Mouse (Mus musculus): ENCODE measurements around the gene Gm17079. TPM values are rescaled to one million over a fixed set of nuclear protein-coding genes. Genes with fewer than 3 reads are reported as not detected.

The Gm17079 gene
- polyA plus RNA-seq, 1 experiment from 2014 or later = not detected

GRCm38 (mm10) chr14:51677269-51677668 is 18.0 kb downstream of the Gm17079 start:
- ATAC-seq = no peak
- Histone ChIP-seq H3K4me2 (replicated peaks; ENCODE audit: low read depth, low read length) (no peak overlapping the region), H3K27me3 (replicated peaks; ENCODE audit: insufficient read depth, low read length) (no peaks in the 10 kb centered on the region), H3K9me3 (ENCODE audit: low read length) (no peaks in the 10 kb centered on the region), H3K4me3 (ENCODE audit: low read depth, low read length) (no peak overlapping the region), H3K4me1 (ENCODE audit: insufficient read depth, low read depth, low read length) (no peaks in the 10 kb centered on the region), H3K36me3 (ENCODE audit: insufficient read depth, low read length) (no peaks in the 10 kb centered on the region), H3K9ac (replicated peaks; ENCODE audit: low read depth) (no peak overlapping the region), H3K27ac (ENCODE audit: low read length) (no peak overlapping the region)
- DNase-seq (ENCODE audit: low spot score) = no peak
- TF ChIP-seq EP300 (IDR thresholded peaks at IDR 0.05) (no peak), CTCF (IDR thresholded peaks at IDR 0.05) (no peak)
- WGBS = 89% methylated on average over 5 of the region's 5 CpGs

Other genes with a start within 250 kb of the Gm17079 start
- not detected in 2 replicates for gene Vmn2r89, start 243.6 kb downstream of the Gm17079 start, polyA plus RNA-seq (2015; fragmentation: Nextera tagmentation; extraction: Ambion mirVana)
- not detected in 2 replicates for gene Gm5622, start 142.7 kb downstream of the Gm17079 start, polyA plus RNA-seq (2015; fragmentation: Nextera tagmentation; extraction: Ambion mirVana)
- not detected in 2 replicates for gene Gm17175, start 121.4 kb downstream of the Gm17079 start, polyA plus RNA-seq (2015; fragmentation: Nextera tagmentation; extraction: Ambion mirVana)
- not detected in 2 replicates for gene Gm17174, start 103.3 kb downstream of the Gm17079 start, polyA plus RNA-seq (2015; fragmentation: Nextera tagmentation; extraction: Ambion mirVana)
- not detected in 2 replicates for gene Gm17078, start 84.2 kb downstream of the Gm17079 start, polyA plus RNA-seq (2015; fragmentation: Nextera tagmentation; extraction: Ambion mirVana)
- gene Gm4181, start 59.8 kb downstream of the Gm17079 start, polyA plus RNA-seq (2015; fragmentation: Nextera tagmentation; extraction: Ambion mirVana) = not detected in 2 replicates
- not detected in 2 replicates for gene Gm5800, start 21.7 kb upstream of the Gm17079 start, polyA plus RNA-seq (2015; fragmentation: Nextera tagmentation; extraction: Ambion mirVana)
- not detected in 2 replicates for gene Ang4, start 78.1 kb upstream of the Gm17079 start, polyA plus RNA-seq (2015; fragmentation: Nextera tagmentation; extraction: Ambion mirVana)
- not detected in 2 replicates for gene AY358078, start 104.6 kb upstream of the Gm17079 start, polyA plus RNA-seq (2015; fragmentation: Nextera tagmentation; extraction: Ambion mirVana)
- 0.80 and 1.6 TPM in 2 replicates for gene Ear6, start 158.2 kb upstream of the Gm17079 start, polyA plus RNA-seq (2015; fragmentation: Nextera tagmentation; extraction: Ambion mirVana)
- 25.3 and 33.9 TPM in 2 replicates for gene Mettl17, start 189.4 kb upstream of the Gm17079 start, polyA plus RNA-seq (2015; fragmentation: Nextera tagmentation; extraction: Ambion mirVana)
- gene Slc39a2, start 197.4 kb upstream of the Gm17079 start, polyA plus RNA-seq (2015; fragmentation: Nextera tagmentation; extraction: Ambion mirVana) = 3.7 and 3.8 TPM in 2 replicates
- gene Ndrg2, start 218.7 kb upstream of the Gm17079 start, polyA plus RNA-seq (2015; fragmentation: Nextera tagmentation; extraction: Ambion mirVana) = 94.9 and 103 TPM in 2 replicates
- gene Tppp2, start 223.0 kb upstream of the Gm17079 start, polyA plus RNA-seq (2015; fragmentation: Nextera tagmentation; extraction: Ambion mirVana) = not detected in 2 replicates
- gene Rnase13, start 227.3 kb upstream of the Gm17079 start, polyA plus RNA-seq (2015; fragmentation: Nextera tagmentation; extraction: Ambion mirVana) = not detected in 2 replicates